Mouse (Mus musculus) neural tube, embryonic 12.5 days (tissue): Measurements from ENCODE around the gene Comt. TPM values are rescaled to one million over a fixed set of nuclear protein-coding genes. Genes with fewer than 3 reads are reported as not detected.

Experiments used
- ATAC-seq: fragments of 200-750 bp; cut with Nextera tagmentation; 2 replicates; pipeline ENCODE4 v1.8.0; 2017; ENCODE audit warnings: low read depth, mild to moderate bottlenecking, moderate TSS enrichment, moderate library complexity; ENCODE audit not compliant: low FRiP score
- H3K27ac ChIP-seq: fragments of 300-500 bp; sonication (generic); 2 replicates; pipeline ENCODE4 v1.5.1; 2016
- H3K27me3 ChIP-seq: fragments of 300-500 bp; sonication (generic); replicated peaks from 2 replicates; pipeline ENCODE4 v1.6.1; 2016; ENCODE audit warnings: mild to moderate bottlenecking
- H3K36me3 ChIP-seq: fragments of 300-500 bp; sonication (generic); 2 replicates; pipeline ENCODE4 v1.6.1; 2016; ENCODE audit warnings: mild to moderate bottlenecking
- H3K4me1 ChIP-seq: fragments of 300-500 bp; sonication (generic); 2 replicates; pipeline ENCODE4 v1.6.1; 2016
- H3K4me2 ChIP-seq: fragments of 300-500 bp; sonication (generic); replicated peaks from 2 replicates; pipeline ENCODE4 v1.6.1; 2016; ENCODE audit warnings: mild to moderate bottlenecking
- H3K4me3 ChIP-seq: fragments of 300-500 bp; sonication (generic); 2 replicates; pipeline ENCODE4 v1.5.1; 2016
- H3K9ac ChIP-seq: fragments of 300-500 bp; sonication (generic); 2 replicates; pipeline ENCODE4 v1.6.1; 2016; ENCODE audit warnings: mild to moderate bottlenecking
- H3K9me3 ChIP-seq: fragments of 300-500 bp; sonication (generic); 2 replicates; pipeline ENCODE4 v1.6.1; 2016; ENCODE audit warnings: mild to moderate bottlenecking
- WGBS: fragments of 180-500 bp; shearing (Covaris S2); methylation state at CpG from one replicate; pipeline ENCODE4 v1.1.7; 2016; 5-methylcytosine and 5-hydroxymethylcytosine counted together
- microRNA-seq: library from miRNA; unstranded; fragments of <30 nt; microRNA quantifications from one replicate; pipeline ENCODE4, GENCODE M21; 2017
- polyA plus RNA-seq: library from polyadenylated mRNA; unstranded; fragments of >200 nt; fragmentation: Nextera tagmentation; extraction: Ambion mirVana; gene quantifications from 2 replicates; pipeline ENCODE4 v1.2.1, GENCODE M21; 2016

Comt gene
- polyA plus RNA-seq, 1 experiment from 2014 or later, result 68.6 TPM

GRCm38 (mm10) chr16:18360151-18360805, 66.4 kb downstream of the Comt start:
- peaks cover 14% of the 10 kb centered on the region for H3K36me3 ChIP-seq
- no peak overlapping the region for H3K4me2 ChIP-seq
- no peak overlapping the region for H3K27ac ChIP-seq
- no peaks in the 10 kb centered on the region for H3K9me3 ChIP-seq
- H3K4me3 ChIP-seq, result no peak overlapping the region
- ATAC-seq, result no peak
- H3K9ac ChIP-seq, result no peak overlapping the region
- H3K27me3 ChIP-seq, result no peaks in the 10 kb centered on the region
- H3K4me1 ChIP-seq, result no peaks in the 10 kb centered on the region
- WGBS, result 75% methylated on average over 6 of the region's 6 CpGs

- Histone ChIP-seq H3K4me2 (no peak overlapping the region), H3K27me3 (no peaks in the 10 kb centered on the region), H3K9ac (no peak overlapping the region), H3K9me3 (no peaks in the 10 kb centered on the region), H3K27ac (no peak overlapping the region), H3K36me3 (peaks cover 5% of the 10 kb centered on the region), H3K4me3 (no peak overlapping the region), H3K4me1 (no peaks in the 10 kb centered on the region)
- no peak for ATAC-seq
- 88% methylated on average over 6 of the region's 6 CpGs for WGBS
Observed at GRCm38 (mm10) chr16:18357977-18358376, 68.7 kb downstream of the Comt start.

GRCm38 (mm10) chr16:18356961-18357360, 69.7 kb downstream of the Comt start:
- peaks cover 4% of the 10 kb centered on the region; the same call in 1 of the 2 replicates for H3K36me3 ChIP-seq
- no peak overlapping the region for H3K9ac ChIP-seq
- no peaks in the 10 kb centered on the region for H3K27me3 ChIP-seq
- no peak overlapping the region for H3K4me2 ChIP-seq
- ATAC-seq, result no peak
- H3K4me1 ChIP-seq, result no peaks in the 10 kb centered on the region
- no peak overlapping the region for H3K4me3 ChIP-seq
- H3K9me3 ChIP-seq, result no peaks in the 10 kb centered on the region
- WGBS, result 97% methylated on average over 1 of the region's 1 CpGs
- H3K27ac ChIP-seq, result no peak overlapping the region

Small RNAs within 50 kb of the gene (microRNA-seq; reads per million reads assigned to microRNA genes)
- not detected for gene Gm26219

Other genes with a start within 250 kb of the Comt start
- not detected in 2 replicates for gene Ccdc188, start 209.0 kb downstream of the Comt start, polyA plus RNA-seq
- 16.7 and 17.7 TPM in 2 replicates for gene Zdhhc8, start 191.7 kb downstream of the Comt start, polyA plus RNA-seq
- 95.4 and 106 TPM in 2 replicates for gene Trmt2a, start 178.2 kb downstream of the Comt start, polyA plus RNA-seq
- 701 and 706 TPM in 2 replicates for gene Ranbp1, start 178.1 kb downstream of the Comt start, polyA plus RNA-seq
- gene Gm49776, start 168.5 kb downstream of the Comt start, polyA plus RNA-seq, result 2.8 and 4.7 TPM in 2 replicates
- 36.7 and 37.4 TPM in 2 replicates for gene Dgcr8, start 137.6 kb downstream of the Comt start, polyA plus RNA-seq
- gene Tango2, start 78.7 kb downstream of the Comt start, polyA plus RNA-seq, result 59.1 and 60.0 TPM in 2 replicates
- 114 and 118 TPM in 2 replicates for gene Arvcf, start 78.7 kb downstream of the Comt start, polyA plus RNA-seq
- gene Txnrd2, start 468 bp downstream of the Comt start, polyA plus RNA-seq, result 20.5 and 24.8 TPM in 2 replicates
- gene Gnb1l, start 71.9 kb upstream of the Comt start, polyA plus RNA-seq, result 11.2 and 12.9 TPM in 2 replicates
- 1.7 and 2.2 TPM in 2 replicates for gene Rtl10, start 72.0 kb upstream of the Comt start, polyA plus RNA-seq
- 5.5 and 7.2 TPM in 2 replicates for gene Tbx1, start 163.8 kb upstream of the Comt start, polyA plus RNA-seq
- 12.0 and 12.7 TPM in 2 replicates for gene Gp1bb, start 195.6 kb upstream of the Comt start, polyA plus RNA-seq
- gene Gm49601, start 199.6 kb upstream of the Comt start, polyA plus RNA-seq, result 11.8 and 12.1 TPM in 2 replicates
- gene Sept5, start 203.1 kb upstream of the Comt start, polyA plus RNA-seq, result 117 and 125 TPM in 2 replicates